Mouse (Mus musculus): ENCODE measurements around the gene Hint2. TPM values are rescaled to one million over a fixed set of nuclear protein-coding genes. Genes with fewer than 3 reads are reported as not detected.

The Hint2 gene
- polyA plus RNA-seq, 1 experiment from 2014 or later: 66.4 TPM

- Histone ChIP-seq H3K27me3 (ENCODE audit: low read depth, poor library complexity, severe bottlenecking) (no peaks in the 10 kb centered on the region), H3K4me1 (no peaks in the 10 kb centered on the region), H3K9me3 (replicated peaks) (no peaks in the 10 kb centered on the region), H3K27ac (no peak overlapping the region), H3K36me3 (peaks cover 16% of the 10 kb centered on the region), H3K4me3 (no peak overlapping the region)
- DNase-seq (ENCODE audit: low spot score): no peak
- 95% methylated on average over 6 of the region's 6 CpGs for WGBS
Measured at GRCm38 (mm10) chr4:43678541-43678940, 22.3 kb upstream of the Hint2 start.

GRCm38 (mm10) chr4:43675608-43676007 is 19.3 kb upstream of the Hint2 start:
- Histone ChIP-seq H3K9me3 (replicated peaks) (no peaks in the 10 kb centered on the region), H3K27me3 (ENCODE audit: low read depth, poor library complexity, severe bottlenecking) (peaks cover 5% of the 10 kb centered on the region; the same call in 1 of the 2 replicates), H3K4me3 (no peak overlapping the region), H3K36me3 (peaks cover 4% of the 10 kb centered on the region; the same call in 1 of the 2 replicates), H3K4me1 (no peaks in the 10 kb centered on the region), H3K27ac (no peak overlapping the region)
- DNase-seq (ENCODE audit: low spot score): no peak
- 78% methylated on average over 4 of the region's 4 CpGs for WGBS

- peaks cover 5% of the 10 kb centered on the region for H3K4me1 ChIP-seq
- 80% methylated on average over 5 of the region's 5 CpGs for WGBS
- H3K36me3 ChIP-seq: peaks cover 4% of the 10 kb centered on the region; the same call in 1 of the 2 replicates
Measured at GRCm38 (mm10) chr4:43674974-43675373, 18.7 kb upstream of the Hint2 start.

GRCm38 (mm10) chr4:43673703-43674102 is 17.4 kb upstream of the Hint2 start:
- H3K4me1 ChIP-seq: peaks cover 14% of the 10 kb centered on the region
- H3K9me3 ChIP-seq (replicated peaks): no peaks in the 10 kb centered on the region
- no peak for DNase-seq (ENCODE audit: low spot score)
- peaks cover 13% of the 10 kb centered on the region; the same call in 1 of the 2 replicates for H3K27me3 ChIP-seq (ENCODE audit: low read depth, poor library complexity, severe bottlenecking)
- no peak overlapping the region for H3K4me3 ChIP-seq
- WGBS: 75% methylated on average over 8 of the region's 8 CpGs
- H3K27ac ChIP-seq: no peak overlapping the region
- H3K36me3 ChIP-seq: peaks cover 4% of the 10 kb centered on the region; the same call in 1 of the 2 replicates

More at GRCm38 (mm10) chr4:43674974-43675373, 18.7 kb upstream of the Hint2 start:
- Histone ChIP-seq H3K4me3 (no peak overlapping the region), H3K27me3 (ENCODE audit: low read depth, poor library complexity, severe bottlenecking) (peaks cover 10% of the 10 kb centered on the region; the same call in 1 of the 2 replicates), H3K27ac (no peak overlapping the region), H3K9me3 (replicated peaks) (no peaks in the 10 kb centered on the region)
- DNase-seq (ENCODE audit: low spot score): no peak

GRCm38 (mm10) chr4:43672070-43672469 is 15.8 kb upstream of the Hint2 start:
- peak; percentile 93 for DNase-seq (ENCODE audit: low spot score)
- 7% methylated on average over 2 of the region's 2 CpGs for WGBS
- H3K27me3 ChIP-seq (ENCODE audit: low read depth, poor library complexity, severe bottlenecking): peaks cover 28% of the 10 kb centered on the region
- no peak overlapping the region for H3K4me3 ChIP-seq
- no peaks in the 10 kb centered on the region for H3K9me3 ChIP-seq (replicated peaks)
- H3K4me1 ChIP-seq: peaks cover 18% of the 10 kb centered on the region
- no peak overlapping the region for H3K27ac ChIP-seq
- H3K36me3 ChIP-seq: peaks cover 4% of the 10 kb centered on the region; the same call in 1 of the 2 replicates

GRCm38 (mm10) chr4:43669428-43669794 is 13.1 kb upstream of the Hint2 start:
- Histone ChIP-seq H3K9me3 (replicated peaks) (no peaks in the 10 kb centered on the region), H3K4me3 (peak overlapping the region; percentile 88), H3K27ac (peak overlapping the region; percentile 93), H3K36me3 (peaks cover 2% of the 10 kb centered on the region; the same call in 1 of the 2 replicates), H3K4me1 (peaks cover 18% of the 10 kb centered on the region), H3K27me3 (ENCODE audit: low read depth, poor library complexity, severe bottlenecking) (peaks cover 54% of the 10 kb centered on the region)
- DNase-seq (ENCODE audit: low spot score): no peak
- under 1% methylated on average over 25 of the region's 25 CpGs for WGBS

GRCm38 (mm10) chr4:43668782-43669427 is 12.6 kb upstream of the Hint2 start, which contains the start of the genes Tmem8b and Fam221b:
Gene Tmem8b, plus strand, starts transcription at chr4:43668971.
Gene Fam221b, minus strand, starts transcription at chr4:43669145.
- Histone ChIP-seq H3K4me3 (peak within 1 kb of the TSS; percentile 88), H3K27ac (peak within 1 kb of the TSS; percentile 93), H3K27me3 (ENCODE audit: low read depth, poor library complexity, severe bottlenecking) (peaks cover 57% of the 10 kb centered on the region), H3K36me3 (no peaks in the 10 kb centered on the region), H3K9me3 (replicated peaks) (no peaks in the 10 kb centered on the region), H3K4me1 (peaks cover 18% of the 10 kb centered on the region)
- WGBS: 4% methylated on average over 41 of the region's 41 CpGs
- peak; percentile 91 for DNase-seq (ENCODE audit: low spot score)

- WGBS: 28% methylated on average over 4 of the region's 4 CpGs
Measured at GRCm38 (mm10) chr4:43666412-43666811, 10.1 kb upstream of the Hint2 start.

GRCm38 (mm10) chr4:43657146-43657545 is 880 bp upstream of the Hint2 start:
- Histone ChIP-seq H3K27ac (no peak overlapping the region), H3K9me3 (replicated peaks) (no peaks in the 10 kb centered on the region), H3K27me3 (ENCODE audit: low read depth, poor library complexity, severe bottlenecking) (peaks cover 15% of the 10 kb centered on the region), H3K36me3 (no peaks in the 10 kb centered on the region), H3K4me3 (peak overlapping the region; percentile 87), H3K4me1 (peaks cover 23% of the 10 kb centered on the region)
- WGBS: 59% methylated on average over 4 of the region's 4 CpGs
- no peak for DNase-seq (ENCODE audit: low spot score)

More at GRCm38 (mm10) chr4:43666412-43666811, 10.1 kb upstream of the Hint2 start:
- no peaks in the 10 kb centered on the region for H3K9me3 ChIP-seq (replicated peaks)
- peaks cover 18% of the 10 kb centered on the region for H3K4me1 ChIP-seq
- H3K27ac ChIP-seq: no peak overlapping the region
- peaks cover 81% of the 10 kb centered on the region for H3K27me3 ChIP-seq (ENCODE audit: low read depth, poor library complexity, severe bottlenecking)
- H3K36me3 ChIP-seq: no peaks in the 10 kb centered on the region
- DNase-seq (ENCODE audit: low spot score): no peak
- no peak overlapping the region for H3K4me3 ChIP-seq

GRCm38 (mm10) chr4:43655656-43656338 is 469 bp downstream of the Hint2 start:
- Histone ChIP-seq H3K27me3 (ENCODE audit: low read depth, poor library complexity, severe bottlenecking) (peaks cover 2% of the 10 kb centered on the region; the same call in 1 of the 2 replicates), H3K36me3 (peaks cover under 1% of the 10 kb centered on the region; the same call in 1 of the 2 replicates), H3K9me3 (replicated peaks) (no peaks in the 10 kb centered on the region), H3K27ac (peak overlapping the region; percentile 93), H3K4me3 (peak overlapping the region; percentile 87), H3K4me1 (peaks cover 23% of the 10 kb centered on the region)
- 8% methylated on average over 34 of the region's 34 CpGs for WGBS
- DNase-seq (ENCODE audit: low spot score): peak; percentile 35

- H3K27ac ChIP-seq: no peak within 1 kb of the TSS
- H3K9me3 ChIP-seq (replicated peaks): no peaks in the 10 kb centered on the region
- H3K27me3 ChIP-seq (ENCODE audit: low read depth, poor library complexity, severe bottlenecking): no peaks in the 10 kb centered on the region
- H3K4me3 ChIP-seq: peak within 1 kb of the TSS; percentile 39
- peak; percentile 58 for DNase-seq (ENCODE audit: low spot score)
- peaks cover 12% of the 10 kb centered on the region; the same call in 1 of the 2 replicates for H3K36me3 ChIP-seq
- H3K4me1 ChIP-seq: peaks cover 23% of the 10 kb centered on the region
- WGBS: 21% methylated on average over 24 of the region's 24 CpGs
Measured at GRCm38 (mm10) chr4:43653161-43654015, 2.9 kb downstream of the Hint2 start, which contains the start of gene Spag8. Gene Spag8, minus strand, starts transcription at chr4:43653594.

- Histone ChIP-seq H3K27me3 (ENCODE audit: low read depth, poor library complexity, severe bottlenecking) (no peaks in the 10 kb centered on the region), H3K9me3 (replicated peaks) (no peaks in the 10 kb centered on the region), H3K27ac (no peak overlapping the region), H3K4me3 (peak overlapping the region; percentile 39), H3K36me3 (peaks cover 12% of the 10 kb centered on the region; the same call in 1 of the 2 replicates), H3K4me1 (peaks cover 23% of the 10 kb centered on the region)
- 85% methylated on average over 4 of the region's 4 CpGs for WGBS
- no peak for DNase-seq (ENCODE audit: low spot score)
Measured at GRCm38 (mm10) chr4:43652726-43653125, 3.5 kb downstream of the Hint2 start.
